Mouse (Mus musculus): ENCODE results near the gene Hacd1. TPM values are rescaled to one million over a fixed set of nuclear protein-coding genes. Genes with fewer than 3 reads are reported as not detected.

The Hacd1 gene
- polyA plus RNA-seq, 1 experiment from 2014 or later, result 91.4 TPM

DNA sequence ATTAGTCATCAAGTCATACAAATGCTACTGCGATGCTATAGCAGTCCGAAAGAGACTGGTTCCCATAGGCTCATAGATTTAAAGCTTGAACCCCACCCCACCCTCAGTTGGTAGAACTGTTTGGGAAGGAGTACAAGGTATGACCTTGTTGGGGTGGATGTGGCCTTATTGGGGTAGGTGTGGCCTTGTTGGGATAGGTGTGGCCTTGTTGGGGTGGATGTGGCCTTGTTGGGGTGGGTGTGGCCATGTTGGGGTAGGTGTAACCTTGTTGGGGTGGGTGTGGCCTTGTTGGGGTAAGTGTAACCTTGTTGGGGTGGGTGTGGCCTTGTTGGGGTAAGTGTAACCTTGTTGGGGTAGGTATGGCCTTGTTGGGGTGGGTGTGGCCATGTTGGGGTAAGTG, 14.7 kb downstream of the Hacd1 start:
- Histone ChIP-seq H3K9ac (ENCODE audit: low read depth, low read length) (no peak overlapping the region), H3K36me3 (ENCODE audit: insufficient read depth, low read length) (0 out of 2 replicates have a peak, but pooled peaks cover under 1% of the 10 kb centered on the region), H3K4me2 (ENCODE audit: low read length) (no peak overlapping the region), H3K27ac (no peak overlapping the region), H3K9me3 (replicated peaks; ENCODE audit: low read length) (no peaks in the 10 kb centered on the region), H3K4me1 (replicated peaks; ENCODE audit: insufficient read depth, low read length) (no peaks in the 10 kb centered on the region), H3K4me3 (replicated peaks; ENCODE audit: low read depth, low read length) (no peak overlapping the region), H3K27me3 (ENCODE audit: insufficient read depth, low read length) (no peaks in the 10 kb centered on the region)
- DNase-seq (ENCODE audit: low spot score), result no peak
- no peak for ATAC-seq (replicated peaks; ENCODE audit: low FRiP score, low read depth)
- WGBS, result 91% methylated on average over 2 of the region's 2 CpGs
- TF ChIP-seq CTCF (IDR thresholded peaks at IDR 0.05; ENCODE audit: low read depth), result no peak

DNA sequence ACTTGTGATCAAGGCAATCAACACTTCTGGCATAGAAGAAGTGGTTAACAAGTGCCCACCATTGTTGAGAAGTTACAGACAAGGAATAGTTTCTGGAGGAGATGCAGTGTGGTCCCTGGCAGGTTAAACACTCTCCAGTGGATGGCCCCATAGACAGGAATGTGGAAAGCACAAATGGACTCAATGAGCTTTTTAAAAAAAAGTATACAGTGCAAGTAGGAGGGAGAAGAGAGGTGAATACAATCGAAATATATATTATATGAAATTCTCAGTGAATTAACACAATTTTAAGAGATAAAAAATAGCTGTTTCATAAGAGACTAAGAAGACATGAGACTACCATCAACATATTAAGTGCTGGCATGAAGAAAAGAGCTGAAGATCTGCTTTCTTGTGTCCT, 36.7 kb downstream of the Hacd1 start:
- Histone ChIP-seq H3K27ac (no peak overlapping the region), H3K4me2 (ENCODE audit: low read length) (no peak overlapping the region), H3K9ac (ENCODE audit: low read depth, low read length) (no peak overlapping the region), H3K9me3 (replicated peaks; ENCODE audit: low read length) (no peaks in the 10 kb centered on the region), H3K27me3 (ENCODE audit: insufficient read depth, low read length) (no peaks in the 10 kb centered on the region), H3K4me3 (replicated peaks; ENCODE audit: low read depth, low read length) (no peak overlapping the region), H3K4me1 (replicated peaks; ENCODE audit: insufficient read depth, low read length) (no peaks in the 10 kb centered on the region), H3K36me3 (ENCODE audit: insufficient read depth, low read length) (no peaks in the 10 kb centered on the region)
- no peak for TF ChIP-seq CTCF (IDR thresholded peaks at IDR 0.05; ENCODE audit: low read depth)
- 93% methylated on average over 1 of the region's 1 CpGs for WGBS
- DNase-seq (ENCODE audit: low spot score) (no peak), ATAC-seq (replicated peaks; ENCODE audit: low FRiP score, low read depth) (no peak)

GRCm38 (mm10) chr2:14005121-14005520, 50.8 kb downstream of the Hacd1 start:
- Histone ChIP-seq H3K4me1 (replicated peaks; ENCODE audit: insufficient read depth, low read length) (no peaks in the 10 kb centered on the region), H3K27ac (no peak overlapping the region), H3K36me3 (ENCODE audit: insufficient read depth, low read length) (no peaks in the 10 kb centered on the region), H3K27me3 (ENCODE audit: insufficient read depth, low read length) (no peaks in the 10 kb centered on the region), H3K4me3 (replicated peaks; ENCODE audit: low read depth, low read length) (no peak overlapping the region), H3K4me2 (ENCODE audit: low read length) (no peak overlapping the region), H3K9me3 (replicated peaks; ENCODE audit: low read length) (no peaks in the 10 kb centered on the region), H3K9ac (ENCODE audit: low read depth, low read length) (no peak overlapping the region)
- 94% methylated on average over 1 of the region's 1 CpGs for WGBS
- DNase-seq (ENCODE audit: low spot score) (no peak), ATAC-seq (replicated peaks; ENCODE audit: low FRiP score, low read depth) (no peak)
- no peak for TF ChIP-seq CTCF (IDR thresholded peaks at IDR 0.05; ENCODE audit: low read depth)

GRCm38 (mm10) chr2:13960136-13960535, 95.8 kb downstream of the Hacd1 start:
- Histone ChIP-seq H3K27ac (no peak overlapping the region), H3K4me1 (replicated peaks; ENCODE audit: insufficient read depth, low read length) (no peaks in the 10 kb centered on the region), H3K36me3 (ENCODE audit: insufficient read depth, low read length) (no peaks in the 10 kb centered on the region), H3K27me3 (ENCODE audit: insufficient read depth, low read length) (no peaks in the 10 kb centered on the region), H3K4me3 (replicated peaks; ENCODE audit: low read depth, low read length) (no peak overlapping the region), H3K9ac (ENCODE audit: low read depth, low read length) (no peak overlapping the region), H3K9me3 (replicated peaks; ENCODE audit: low read length) (no peaks in the 10 kb centered on the region), H3K4me2 (ENCODE audit: low read length) (no peak overlapping the region)
- no peak for ATAC-seq (replicated peaks; ENCODE audit: low FRiP score, low read depth)
- DNase-seq (ENCODE audit: low spot score), result no peak
- no peak for TF ChIP-seq CTCF (IDR thresholded peaks at IDR 0.05; ENCODE audit: low read depth)
- WGBS, result 87% methylated on average over 1 of the region's 1 CpGs

GRCm38 (mm10) chr2:13956463-13956862, 99.5 kb downstream of the Hacd1 start:
- DNase-seq (ENCODE audit: low spot score) (no peak), ATAC-seq (replicated peaks; ENCODE audit: low FRiP score, low read depth) (no peak)
- no peak for TF ChIP-seq CTCF (IDR thresholded peaks at IDR 0.05; ENCODE audit: low read depth)
- Histone ChIP-seq H3K9me3 (replicated peaks; ENCODE audit: low read length) (no peaks in the 10 kb centered on the region), H3K4me1 (replicated peaks; ENCODE audit: insufficient read depth, low read length) (no peaks in the 10 kb centered on the region), H3K9ac (ENCODE audit: low read depth, low read length) (no peak overlapping the region), H3K36me3 (ENCODE audit: insufficient read depth, low read length) (no peaks in the 10 kb centered on the region), H3K27me3 (ENCODE audit: insufficient read depth, low read length) (no peaks in the 10 kb centered on the region), H3K4me3 (replicated peaks; ENCODE audit: low read depth, low read length) (no peak overlapping the region), H3K27ac (no peak overlapping the region), H3K4me2 (ENCODE audit: low read length) (no peak overlapping the region)
- WGBS, result 40% methylated on average over 2 of the region's 2 CpGs

DNA sequence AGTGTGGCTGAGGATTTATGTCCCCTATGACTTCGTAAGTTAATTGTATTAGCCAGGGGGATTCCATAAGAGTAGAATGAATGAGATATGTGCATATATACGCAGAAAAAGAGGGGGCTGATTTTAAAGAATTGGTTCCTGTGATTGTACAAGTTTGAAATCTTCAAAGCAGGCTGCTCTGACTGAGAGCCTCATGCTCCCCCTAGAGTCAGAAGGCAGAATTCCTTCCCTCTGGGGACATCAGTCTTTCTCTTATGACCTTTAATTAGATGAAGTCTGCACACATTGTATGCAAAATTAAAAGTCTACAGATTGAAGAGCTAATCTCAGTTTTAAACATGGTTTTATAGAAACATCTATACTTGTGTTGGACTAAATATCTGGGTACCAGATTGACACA, 117.8 kb downstream of the Hacd1 start:
- Histone ChIP-seq H3K4me2 (ENCODE audit: low read length) (no peak overlapping the region), H3K27ac (no peak overlapping the region), H3K27me3 (ENCODE audit: insufficient read depth, low read length) (no peaks in the 10 kb centered on the region), H3K4me1 (replicated peaks; ENCODE audit: insufficient read depth, low read length) (no peaks in the 10 kb centered on the region), H3K9me3 (replicated peaks; ENCODE audit: low read length) (no peaks in the 10 kb centered on the region), H3K36me3 (ENCODE audit: insufficient read depth, low read length) (no peaks in the 10 kb centered on the region), H3K9ac (ENCODE audit: low read depth, low read length) (no peak overlapping the region), H3K4me3 (replicated peaks; ENCODE audit: low read depth, low read length) (no peak overlapping the region)
- 38% methylated on average over 2 of the region's 2 CpGs for WGBS
- peak; percentile 73 for TF ChIP-seq CTCF (IDR thresholded peaks at IDR 0.05; ENCODE audit: low read depth)
- peak; percentile 63 for DNase-seq (ENCODE audit: low spot score)
- ATAC-seq (replicated peaks; ENCODE audit: low FRiP score, low read depth), result no peak

GRCm38 (mm10) chr2:13935343-13935742, 120.6 kb downstream of the Hacd1 start:
- Histone ChIP-seq H3K4me1 (replicated peaks; ENCODE audit: insufficient read depth, low read length) (no peaks in the 10 kb centered on the region), H3K27ac (no peak overlapping the region), H3K9ac (ENCODE audit: low read depth, low read length) (no peak overlapping the region), H3K36me3 (ENCODE audit: insufficient read depth, low read length) (no peaks in the 10 kb centered on the region), H3K9me3 (replicated peaks; ENCODE audit: low read length) (no peaks in the 10 kb centered on the region), H3K4me2 (ENCODE audit: low read length) (no peak overlapping the region), H3K27me3 (ENCODE audit: insufficient read depth, low read length) (no peaks in the 10 kb centered on the region), H3K4me3 (replicated peaks; ENCODE audit: low read depth, low read length) (no peak overlapping the region)
- DNase-seq (ENCODE audit: low spot score) (no peak), ATAC-seq (replicated peaks; ENCODE audit: low FRiP score, low read depth) (no peak)
- 82% methylated on average over 3 of the region's 3 CpGs for WGBS
- TF ChIP-seq CTCF (IDR thresholded peaks at IDR 0.05; ENCODE audit: low read depth), result no peak

Data from kidney, postnatal 0 days (tissue).